Mouse (Mus musculus): Measurements from ENCODE around the gene Btbd18. TPM values are rescaled to one million over a fixed set of nuclear protein-coding genes. Genes with fewer than 3 reads are reported as not detected.

Btbd18 gene
- polyA plus RNA-seq, 1 experiment from 2014 or later, result 0.31 TPM

DNA sequence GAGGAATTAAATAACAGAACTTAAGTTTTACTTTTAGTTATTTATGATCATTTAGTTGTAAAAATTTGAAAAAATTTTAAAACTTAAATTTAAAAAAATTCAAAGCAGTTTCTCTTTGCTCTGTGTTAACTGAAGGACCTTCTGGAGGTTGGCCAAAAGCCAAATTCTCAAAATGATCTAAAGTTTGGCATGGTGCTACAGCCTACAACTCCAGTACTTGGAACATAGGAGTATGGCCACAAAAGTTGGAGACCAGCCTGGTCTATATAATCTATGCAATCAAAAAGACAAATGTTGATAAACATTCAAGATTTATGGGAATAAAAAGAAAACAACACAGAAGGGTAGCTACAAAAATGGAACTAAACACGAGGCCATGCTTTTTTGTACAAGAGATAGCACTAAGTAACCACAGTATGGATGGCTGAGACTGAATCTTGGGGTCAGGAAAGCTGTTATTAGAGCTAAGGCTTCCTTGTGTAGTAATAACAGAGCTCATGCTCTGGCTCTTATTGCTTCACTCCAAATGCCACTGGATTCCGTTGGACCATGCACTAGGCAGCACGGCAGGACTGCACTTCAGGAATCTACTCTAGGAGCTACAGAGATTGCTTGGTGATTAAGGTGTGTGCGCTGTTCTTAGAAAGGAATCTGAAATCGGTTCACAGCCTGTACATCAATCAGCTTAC lies 36.3 kb downstream of the Btbd18 start:
- no peak for DNase-seq (ENCODE audit: low spot score)

DNA sequence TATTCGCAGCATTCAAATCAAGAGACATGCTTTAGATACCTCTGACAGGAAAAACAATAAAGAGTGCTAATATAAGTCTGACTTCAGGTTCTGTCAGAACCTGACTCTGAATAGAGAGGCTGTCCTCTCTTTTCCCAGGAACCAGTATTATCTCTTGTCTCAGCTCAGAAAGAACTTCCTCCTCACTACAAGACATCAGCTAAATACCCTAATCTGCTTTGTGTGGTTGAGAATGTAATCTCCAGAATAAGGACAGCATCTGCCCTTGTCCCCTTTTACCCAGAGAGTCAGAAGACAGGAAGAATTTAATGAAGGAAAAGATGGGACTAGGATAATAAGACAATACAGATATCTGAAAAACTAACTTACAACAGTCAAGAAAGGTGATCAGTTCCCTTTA lies 44.6 kb downstream of the Btbd18 start:
- no peak for DNase-seq (ENCODE audit: low spot score)

DNA sequence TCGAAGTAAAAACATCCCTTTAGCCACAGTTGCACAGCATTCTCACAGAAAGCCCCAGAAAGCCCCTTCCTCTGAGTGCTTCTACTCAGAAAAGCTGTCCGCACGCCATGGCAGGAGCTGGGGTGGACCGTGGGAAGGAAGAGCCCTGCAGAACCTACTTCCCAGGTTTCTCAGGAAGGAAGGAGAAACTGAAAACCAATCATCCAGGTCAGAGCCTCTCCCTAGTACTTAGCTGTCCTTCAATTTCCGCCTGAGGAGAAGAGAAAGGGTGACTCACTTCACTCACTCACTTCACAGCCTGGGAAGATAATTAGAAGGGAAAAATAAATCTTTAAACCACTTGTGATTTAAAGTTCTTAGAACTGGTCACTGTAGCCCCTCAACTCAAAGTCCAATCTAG lies 45.5 kb downstream of the Btbd18 start:
- no peak for DNase-seq (ENCODE audit: low spot score)

DNA sequence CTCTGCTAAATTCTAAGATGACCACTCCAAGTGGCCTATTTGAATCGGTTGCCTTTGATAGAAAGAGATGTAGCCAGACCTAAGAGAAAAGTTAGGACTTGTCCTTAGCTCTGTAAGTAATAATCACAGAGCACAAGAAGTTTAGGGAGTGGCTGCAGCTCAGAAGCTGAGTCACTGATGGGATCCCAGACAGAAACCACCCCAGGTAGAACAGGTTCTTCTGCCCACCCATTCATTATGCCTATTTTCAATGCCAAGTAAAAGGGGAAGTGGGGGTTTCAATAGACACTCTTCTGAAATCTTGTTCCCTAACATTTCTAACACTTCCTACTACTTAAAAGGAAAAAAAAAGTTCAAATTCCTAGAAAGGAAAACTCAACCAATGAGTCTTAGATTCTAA lies 46.4 kb downstream of the Btbd18 start:
- DNase-seq (ENCODE audit: low spot score), result no peak

DNA sequence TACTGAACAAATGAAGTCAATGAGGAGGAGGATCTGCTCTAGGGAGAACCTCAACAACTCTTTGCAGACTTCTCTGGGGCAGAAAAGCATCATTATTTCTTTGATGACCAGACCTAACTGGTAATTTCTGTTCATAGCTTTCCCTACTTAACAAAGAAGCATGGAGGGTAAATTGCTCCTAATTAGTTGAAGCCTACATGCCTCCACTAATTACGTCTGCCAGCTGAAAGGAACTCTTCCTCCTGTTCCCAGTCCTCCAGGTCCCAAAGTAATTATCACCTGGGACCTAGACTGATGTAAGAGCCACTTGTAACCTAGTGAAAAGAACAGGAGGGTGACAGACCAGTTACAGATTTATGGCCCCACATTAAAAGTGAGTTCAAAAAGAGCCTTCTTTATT lies 48.6 kb downstream of the Btbd18 start:
- DNase-seq (ENCODE audit: low spot score), result no peak

DNA sequence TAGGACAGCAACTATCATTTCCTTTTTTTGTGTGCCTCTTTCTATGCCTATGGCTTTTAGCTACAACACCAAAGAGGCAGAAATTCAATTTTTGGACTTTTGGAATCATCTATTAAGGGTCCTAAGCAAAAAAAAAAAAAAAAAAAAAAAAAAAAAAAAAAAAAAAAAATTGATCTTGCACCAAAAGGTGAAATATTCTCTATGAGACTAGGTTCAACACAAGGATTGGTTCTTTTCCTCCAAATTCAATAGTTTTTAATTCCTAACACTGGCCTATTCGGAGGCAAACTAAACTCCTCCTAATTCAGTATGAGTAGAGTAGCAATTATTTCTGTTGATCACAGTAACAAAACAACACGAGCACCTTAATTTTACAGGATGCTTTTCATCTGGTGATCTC lies 53.0 kb downstream of the Btbd18 start:
- DNase-seq (ENCODE audit: low spot score), result no peak

DNA sequence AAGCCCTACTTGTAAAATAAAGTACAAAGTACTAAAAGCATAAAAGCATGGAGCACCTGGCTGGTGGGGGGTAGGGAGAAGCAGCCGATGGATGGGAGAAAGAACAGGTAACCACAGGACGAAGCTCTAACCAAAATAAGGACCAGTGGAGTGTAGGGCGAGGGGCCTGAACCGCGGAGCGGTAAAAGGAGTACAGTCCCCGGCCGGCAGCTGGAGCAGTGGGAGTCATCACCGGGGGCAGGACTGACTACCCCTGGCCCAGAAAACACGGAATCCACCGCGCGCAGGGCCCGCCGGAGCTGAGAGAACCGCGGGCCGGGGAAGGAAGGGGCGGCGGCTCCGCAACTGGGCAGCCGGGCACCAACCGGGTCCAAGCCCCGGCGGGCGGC lies 55.5 kb downstream of the Btbd18 start:
- DNase-seq (ENCODE audit: low spot score), result no peak

DNA sequence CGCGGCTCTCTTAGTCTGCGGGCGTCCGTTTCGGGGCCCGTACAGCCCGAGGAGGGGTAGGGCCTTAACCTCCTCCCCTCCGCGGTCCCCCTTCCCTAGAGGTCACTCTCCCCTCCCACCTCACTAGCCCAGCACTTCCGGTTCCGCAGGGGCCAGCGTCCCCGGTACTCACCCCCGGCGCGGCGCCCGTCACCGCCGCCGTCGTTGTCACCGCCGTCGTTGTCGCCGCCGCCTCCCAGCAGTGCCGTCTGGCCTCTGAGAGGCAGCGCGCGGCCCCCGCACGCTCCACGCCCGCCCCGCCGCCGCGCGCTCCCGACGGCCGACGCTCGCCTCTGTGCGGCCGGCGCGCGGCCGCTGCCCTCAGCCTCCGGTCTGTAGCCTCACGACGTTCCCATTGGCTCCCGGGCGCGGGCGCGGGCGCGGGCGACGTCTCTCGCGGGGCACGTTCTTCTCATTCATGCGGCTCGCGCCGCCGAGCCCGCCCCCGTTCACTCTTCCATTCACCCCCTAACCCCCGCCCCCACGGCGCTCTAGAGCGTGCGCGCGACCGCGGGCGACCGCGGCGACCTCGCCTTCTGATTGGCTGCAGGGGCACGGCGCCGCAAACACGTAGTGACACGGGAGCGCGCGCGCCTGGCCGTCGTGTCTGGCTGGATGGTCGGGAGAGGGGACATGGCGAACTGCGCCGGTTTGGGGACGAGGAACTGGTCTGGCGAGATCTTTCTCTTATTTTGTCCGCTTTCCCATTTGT lies 56.1 kb downstream of the Btbd18 start, which contains the start of gene Zdhhc5:
Gene Zdhhc5 (minus strand): TSS at position 370 of the 751 bp plus-strand sequence.
- peak; percentile 99 for DNase-seq (ENCODE audit: low spot score)

DNA sequence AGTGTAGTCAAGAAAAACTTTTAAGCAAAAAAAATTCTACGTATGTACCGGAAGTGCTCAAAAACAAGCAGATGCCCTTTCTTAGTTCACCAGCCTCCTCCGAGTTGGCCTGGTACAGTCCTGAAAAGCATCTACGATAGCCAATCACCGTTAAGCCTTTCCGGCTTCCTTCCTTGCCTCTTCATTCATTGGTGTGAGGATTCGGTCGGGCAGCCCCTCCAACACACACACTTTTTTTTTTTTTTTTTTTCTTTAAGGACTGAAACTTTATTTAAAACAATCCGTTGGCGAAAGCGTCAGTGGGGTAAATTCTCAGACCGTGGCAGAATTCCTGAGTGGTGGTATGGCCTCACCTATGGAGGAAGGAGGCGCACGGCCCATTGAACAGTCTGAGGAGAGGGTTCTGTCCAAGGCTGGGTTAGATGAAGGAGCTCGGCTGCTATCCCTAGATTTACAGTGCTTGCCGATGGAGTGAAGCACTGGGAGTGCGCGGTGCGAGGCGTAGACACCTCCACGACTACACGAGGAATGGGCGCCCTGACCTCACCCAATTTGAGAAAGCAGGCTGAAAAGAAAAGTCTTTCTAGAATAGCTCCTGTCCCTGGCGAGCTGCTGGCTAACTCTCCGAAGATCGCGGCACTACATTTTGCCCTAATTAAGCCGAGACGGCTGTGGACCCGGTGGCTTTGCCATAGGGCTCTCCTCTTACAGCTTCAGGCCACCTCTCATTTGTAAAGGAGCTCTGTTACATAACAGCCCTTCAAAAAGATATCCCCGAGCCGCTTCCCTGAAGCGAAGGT lies 56.9 kb downstream of the Btbd18 start:
- DNase-seq (ENCODE audit: low spot score), result peak; percentile 94

DNA sequence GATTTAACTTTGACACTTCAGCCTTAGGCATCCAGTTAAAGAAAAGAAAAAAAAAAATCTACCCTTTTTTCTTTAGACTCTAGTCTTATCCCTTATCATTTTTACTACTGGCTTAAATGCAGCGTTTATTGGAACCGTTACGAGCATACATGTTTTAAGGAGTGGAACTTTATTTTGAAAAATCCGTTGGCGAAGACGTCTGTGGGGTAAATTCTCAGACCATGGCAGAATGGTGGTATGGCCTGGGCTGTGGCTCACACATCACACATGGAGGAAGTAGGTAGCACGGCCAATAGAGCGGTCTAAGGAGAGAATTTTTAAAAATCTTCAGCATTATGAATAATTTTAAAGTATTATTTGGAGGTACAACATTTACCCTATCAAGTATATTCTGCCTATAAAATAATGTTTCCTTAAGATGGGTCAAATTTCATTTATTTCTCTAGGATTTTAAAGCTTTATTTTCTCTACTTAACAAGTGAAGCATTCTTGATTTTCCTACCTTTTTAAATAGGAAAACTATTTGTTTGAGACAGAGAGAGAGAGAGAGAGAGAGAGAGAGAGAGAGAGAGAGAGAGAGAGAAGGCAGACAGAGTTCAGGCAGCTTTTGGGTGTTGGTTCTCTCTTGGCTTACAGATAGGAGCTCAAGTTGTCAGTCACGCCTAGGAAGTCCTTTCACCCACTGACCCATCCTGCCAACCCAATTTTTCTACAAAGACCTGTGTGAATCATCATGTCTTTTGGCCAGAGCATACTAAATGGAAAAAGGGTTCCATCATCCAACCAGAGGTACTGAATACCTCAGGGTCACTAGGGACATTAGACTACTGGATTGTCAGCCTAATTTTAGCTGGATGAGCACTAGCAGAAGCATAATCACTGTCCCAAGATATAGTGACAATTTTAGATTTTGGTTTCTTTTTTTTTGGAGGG lies 57.8 kb downstream of the Btbd18 start:
- DNase-seq (ENCODE audit: low spot score), result no peak

DNA sequence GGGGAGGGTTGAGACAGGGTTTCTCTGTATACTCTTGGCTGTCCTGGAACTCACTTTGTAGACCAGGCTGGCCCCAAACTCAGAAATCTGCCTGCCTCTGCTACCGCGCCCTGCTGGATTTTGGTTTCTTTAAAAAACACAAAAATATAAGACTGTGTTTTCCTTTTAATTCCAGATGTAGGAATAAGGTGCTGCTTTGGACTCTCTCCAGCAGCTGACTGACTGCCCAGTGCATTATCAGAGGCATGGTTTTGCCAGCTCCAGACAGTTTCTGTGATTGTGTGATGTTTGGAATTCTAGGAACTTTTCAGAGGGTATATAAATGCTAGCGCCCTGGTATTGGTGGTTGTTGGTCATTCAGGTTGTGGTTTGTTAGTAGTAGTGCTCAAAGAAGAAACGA lies 58.5 kb downstream of the Btbd18 start:
- DNase-seq (ENCODE audit: low spot score), result no peak

Other genes with a start within 250 kb of the Btbd18 start
- 20.1 and 23.0 TPM in 2 replicates for gene Calcrl, start 233.7 kb upstream of the Btbd18 start, polyA plus RNA-seq (2015; fragmentation: Nextera tagmentation; extraction: Ambion mirVana)
- 25.1 and 25.7 TPM in 2 replicates for gene Tfpi, start 182.3 kb upstream of the Btbd18 start, polyA plus RNA-seq (2015; fragmentation: Nextera tagmentation; extraction: Ambion mirVana)
- 6.9 and 7.0 TPM in 2 replicates for gene Ctnnd1, start 8.3 kb upstream of the Btbd18 start, polyA plus RNA-seq (2015; fragmentation: Nextera tagmentation; extraction: Ambion mirVana)
- 294 and 310 TPM in 2 replicates for gene Selenoh, start 11.7 kb downstream of the Btbd18 start, polyA plus RNA-seq (2015; fragmentation: Nextera tagmentation; extraction: Ambion mirVana)
- gene Gm28635, start 19.0 kb downstream of the Btbd18 start, polyA plus RNA-seq (2015; fragmentation: Nextera tagmentation; extraction: Ambion mirVana), result not detected in 2 replicates
- gene Med19, start 19.3 kb downstream of the Btbd18 start, polyA plus RNA-seq (2015; fragmentation: Nextera tagmentation; extraction: Ambion mirVana), result 32.5 and 33.3 TPM in 2 replicates
- gene Tmx2, start 20.1 kb downstream of the Btbd18 start, polyA plus RNA-seq (2015; fragmentation: Nextera tagmentation; extraction: Ambion mirVana), result 74.9 and 77.2 TPM in 2 replicates
- 17.7 and 20.3 TPM in 2 replicates for gene Zdhhc5, start 56.1 kb downstream of the Btbd18 start, polyA plus RNA-seq (2015; fragmentation: Nextera tagmentation; extraction: Ambion mirVana)
- gene Clp1, start 68.3 kb downstream of the Btbd18 start, polyA plus RNA-seq (2015; fragmentation: Nextera tagmentation; extraction: Ambion mirVana), result 55.3 and 62.1 TPM in 2 replicates
- 0.21 and 0.27 TPM in 2 replicates for gene Ypel4, start 75.0 kb downstream of the Btbd18 start, polyA plus RNA-seq (2015; fragmentation: Nextera tagmentation; extraction: Ambion mirVana)
- gene Gm19426, start 84.6 kb downstream of the Btbd18 start, polyA plus RNA-seq (2015; fragmentation: Nextera tagmentation; extraction: Ambion mirVana), result 0.33 and 0.54 TPM in 2 replicates
- 13.8 and 16.1 TPM in 2 replicates for gene Serping1, start 116.4 kb downstream of the Btbd18 start, polyA plus RNA-seq (2015; fragmentation: Nextera tagmentation; extraction: Ambion mirVana)
- gene Ube2l6, start 139.7 kb downstream of the Btbd18 start, polyA plus RNA-seq (2015; fragmentation: Nextera tagmentation; extraction: Ambion mirVana), result 39.1 and 45.5 TPM in 2 replicates
- gene Smtnl1, start 163.6 kb downstream of the Btbd18 start, polyA plus RNA-seq (2015; fragmentation: Nextera tagmentation; extraction: Ambion mirVana), result 0.38 and 0.44 TPM in 2 replicates
- 35.6 and 38.9 TPM in 2 replicates for gene Timm10, start 167.9 kb downstream of the Btbd18 start, polyA plus RNA-seq (2015; fragmentation: Nextera tagmentation; extraction: Ambion mirVana)
- gene Slc43a1, start 179.8 kb downstream of the Btbd18 start, polyA plus RNA-seq (2015; fragmentation: Nextera tagmentation; extraction: Ambion mirVana), result 19.7 and 22.7 TPM in 2 replicates
- 0.10 and 0.22 TPM in 2 replicates for gene Rtn4rl2, start 227.6 kb downstream of the Btbd18 start, polyA plus RNA-seq (2015; fragmentation: Nextera tagmentation; extraction: Ambion mirVana)